Comparison of ENCODE assay signal across 8 mouse cellular contexts in genomic region chr11:86757142-86757479, GRCm38 (mm10). TPM values are rescaled to one million over a fixed set of nuclear protein-coding genes. Genes with fewer than 3 reads are reported as not detected.
A peak's percentile ranks its signal among the peaks of the same experiment; 100 is the strongest.
DNase-seq lines count a peak whose midpoint lies in the region; ATAC-seq and TF ChIP-seq lines count a peak whose summit lies in the region.

No protein-coding gene starts in this region.

- TF ChIP-seq CTCF in E14TG2a.4 (conservative IDR thresholded peaks at IDR 0.05; ENCODE audit: low read length): no peak

- H3K27ac ChIP-seq in heart, embryonic 12.5 days (ENCODE audit: poor library complexity, severe bottlenecking): peak overlapping the region; percentile 100
- peak overlapping the region; percentile 97 for H3K27ac ChIP-seq in forebrain, embryonic 14.5 days (ENCODE audit: low read depth, low read length)
- peak overlapping the region; percentile 100 for H3K27ac ChIP-seq in liver, embryonic 15.5 days (replicated peaks)

- ATAC-seq in heart, embryonic 12.5 days (ENCODE audit: insufficient number of reproducible peaks, low FRiP score): peak; percentile 55; the same call in 1 of the 2 replicates
- peak; percentile 78; the same call in 1 of the 2 replicates for ATAC-seq in forebrain, embryonic 14.5 days
- ATAC-seq in liver, embryonic 15.5 days (ENCODE audit: insufficient read depth): no peak; the same call in 1 of the 2 replicates

- H3K9me3 ChIP-seq in heart, embryonic 12.5 days (replicated peaks): no peaks in the 10 kb centered on the region
- no peaks in the 10 kb centered on the region for H3K9me3 ChIP-seq in E14TG2a.4 (ENCODE audit: low read length)
- H3K9me3 ChIP-seq in forebrain, embryonic 14.5 days (replicated peaks; ENCODE audit: control insufficient read depth, low read length): no peaks in the 10 kb centered on the region
- H3K9me3 ChIP-seq in liver, embryonic 15.5 days (replicated peaks): no peaks in the 10 kb centered on the region

- H3K27me3 ChIP-seq in heart, embryonic 12.5 days (replicated peaks): no peaks in the 10 kb centered on the region
- no peaks in the 10 kb centered on the region for H3K27me3 ChIP-seq in E14TG2a.4 (ENCODE audit: insufficient read depth, low read length)
- H3K27me3 ChIP-seq in forebrain, embryonic 14.5 days (replicated peaks; ENCODE audit: control insufficient read depth, insufficient read depth, low read length): no peaks in the 10 kb centered on the region
- no peaks in the 10 kb centered on the region for H3K27me3 ChIP-seq in liver, embryonic 15.5 days

- peak overlapping the region; percentile 98 for H3K4me3 ChIP-seq in heart, embryonic 12.5 days
- H3K4me3 ChIP-seq in E14TG2a.4 (replicated peaks; ENCODE audit: low read length): peak overlapping the region; percentile 100
- H3K4me3 ChIP-seq in forebrain, embryonic 14.5 days (ENCODE audit: low read depth, low read length): peak overlapping the region; percentile 92
- H3K4me3 ChIP-seq in liver, embryonic 15.5 days (replicated peaks): peak overlapping the region; percentile 92

- no peak for DNase-seq in heart, adult 8-10 months (ENCODE audit: low spot score)
- no peak for DNase-seq in forebrain, embryonic 14.5 days (ENCODE audit: low spot score)
- no peak for DNase-seq in cerebellum, postnatal 14 days
- no peak for DNase-seq in yolk sac, embryonic 10.5 days (ENCODE audit: low spot score)
- no peak for DNase-seq in left cerebral cortex, adult 9 months (ENCODE audit: low spot score in 2 of 2)

- peaks cover 24% of the 10 kb centered on the region for H3K4me1 ChIP-seq in heart, embryonic 12.5 days (replicated peaks)
- peaks cover 45% of the 10 kb centered on the region for H3K4me1 ChIP-seq in E14TG2a.4 (replicated peaks; ENCODE audit: low read depth, low read length)
- H3K4me1 ChIP-seq in forebrain, embryonic 14.5 days (ENCODE audit: control insufficient read depth, insufficient read depth, low read length): peaks cover 12% of the 10 kb centered on the region
- H3K4me1 ChIP-seq in liver, embryonic 15.5 days (replicated peaks): peaks cover 67% of the 10 kb centered on the region

- peaks cover 5% of the 10 kb centered on the region for H3K36me3 ChIP-seq in heart, embryonic 12.5 days
- H3K36me3 ChIP-seq in E14TG2a.4 (ENCODE audit: insufficient read depth, low read length): peaks cover 26% of the 10 kb centered on the region
- no peaks in the 10 kb centered on the region for H3K36me3 ChIP-seq in forebrain, embryonic 14.5 days (ENCODE audit: control insufficient read depth, insufficient read depth, low read length)
- peaks cover 14% of the 10 kb centered on the region for H3K36me3 ChIP-seq in liver, embryonic 15.5 days (replicated peaks)

- WGBS in heart, embryonic 12.5 days: 0% methylated on average over 18 of the region's 18 CpGs
- WGBS in forebrain, embryonic 14.5 days: 0% methylated on average over 18 of the region's 18 CpGs
- WGBS in liver, embryonic 15.5 days (ENCODE audit: insufficient replicate concordance): under 1% methylated on average over 18 of the region's 18 CpGs

- peak overlapping the region; percentile 76 for H3K4me2 ChIP-seq in heart, embryonic 12.5 days
- H3K4me2 ChIP-seq in forebrain, embryonic 14.5 days (ENCODE audit: low read length): peak overlapping the region; percentile 93
- H3K4me2 ChIP-seq in liver, embryonic 15.5 days: peak overlapping the region; percentile 83

- peak overlapping the region; percentile 100 for H3K9ac ChIP-seq in heart, embryonic 12.5 days
- peak overlapping the region; percentile 89 for H3K9ac ChIP-seq in forebrain, embryonic 14.5 days (ENCODE audit: low read length)
- peak overlapping the region; percentile 99 for H3K9ac ChIP-seq in liver, embryonic 15.5 days

RNA-seq across cellular contexts. Expression of gene Cltc, which starts 0.3 kb away (rescaled TPM):
- 194 and 206 TPM in 2 replicates for polyA plus RNA-seq in heart, embryonic 12.5 days (2016; fragmentation: Nextera tagmentation; extraction: Ambion mirVana)
- 100 to 1,000 TPM; 128 to 169 (median 144) TPM for total RNA-seq in heart, adult 8-10 months (2022)
- 138 and 159 TPM in 2 replicates for polyA plus RNA-seq in forebrain, embryonic 14.5 days (2014; fragmentation: Nextera tagmentation; extraction: Ambion mirVana)
- polyA plus RNA-seq in liver, embryonic 15.5 days (2015; fragmentation: Nextera tagmentation; extraction: Ambion mirVana): 79.4 and 91.3 TPM in 2 replicates

RNA-seq across cellular contexts. Expression of gene Dhx40, which starts 50.4 kb away (rescaled TPM):
- 16.3 and 16.5 TPM in 2 replicates for polyA plus RNA-seq in heart, embryonic 12.5 days (2016; fragmentation: Nextera tagmentation; extraction: Ambion mirVana)
- total RNA-seq in heart, adult 8-10 months (2022): 10 to 100 TPM; 16.0 to 20.9 (median 17.3) TPM
- 33.2 and 34.1 TPM in 2 replicates for polyA plus RNA-seq in forebrain, embryonic 14.5 days (2014; fragmentation: Nextera tagmentation; extraction: Ambion mirVana)
- polyA plus RNA-seq in liver, embryonic 15.5 days (2015; fragmentation: Nextera tagmentation; extraction: Ambion mirVana): 8.8 and 9.3 TPM in 2 replicates
